Mouse (Mus musculus): Measurements from ENCODE around the gene Bub1b.
"Not testable (repeated sequence)": the region's sequence is repeated elsewhere in the genome, so short reads cannot be mapped to it uniquely, and the experiment has no call there.

Gene Bub1b

GRCm38 (mm10) chr2:118597673-118598568, at the start of gene Bub1b:
Gene Bub1b, plus strand, starts transcription at chr2:118598211.
- DNase-seq, result peak; percentile 89

- no peak for DNase-seq
These were observed 49.4 kb upstream of the Bub1b start for GRCm38 (mm10) chr2:118548421-118549221.

- peak; percentile 100 for DNase-seq
These were observed 48.2 kb upstream of the Bub1b start, which contains the start of gene Bmf for GRCm38 (mm10) chr2:118549507-118550473. Gene Bmf, minus strand, starts transcription at chr2:118549687.

GRCm38 (mm10) chr2:118551606-118552005, 46.4 kb upstream of the Bub1b start:
- DNase-seq, result no peak

- DNase-seq, result not testable (repeated sequence)
These were observed 43.5 kb upstream of the Bub1b start for GRCm38 (mm10) chr2:118554356-118554990.

- no peak for DNase-seq
These were observed 39.6 kb upstream of the Bub1b start for GRCm38 (mm10) chr2:118558426-118558825.

GRCm38 (mm10) chr2:118562015-118562414, 36.0 kb upstream of the Bub1b start:
- DNase-seq, result no peak

GRCm38 (mm10) chr2:118562431-118562830, 35.6 kb upstream of the Bub1b start:
- DNase-seq, result no peak

- no peak for DNase-seq
These were observed 30.8 kb upstream of the Bub1b start for GRCm38 (mm10) chr2:118567179-118567578.

GRCm38 (mm10) chr2:118570939-118571338, 27.1 kb upstream of the Bub1b start:
- no peak for DNase-seq

GRCm38 (mm10) chr2:118572183-118572836, 25.7 kb upstream of the Bub1b start:
- DNase-seq, result peak; percentile 16

- DNase-seq, result no peak
These were observed 24.9 kb upstream of the Bub1b start for GRCm38 (mm10) chr2:118573135-118573534.

- peak; percentile 66 for DNase-seq
These were observed 12.0 kb upstream of the Bub1b start for GRCm38 (mm10) chr2:118586013-118586412.

GRCm38 (mm10) chr2:118587686-118588085, 10.3 kb upstream of the Bub1b start:
- no peak for DNase-seq

- DNase-seq, result no peak
These were observed 6.9 kb upstream of the Bub1b start for GRCm38 (mm10) chr2:118591083-118591482.

- no peak for DNase-seq
These were observed 1.1 kb downstream of the Bub1b start for GRCm38 (mm10) chr2:118599087-118599486.

GRCm38 (mm10) chr2:118601599-118602263, 3.7 kb downstream of the Bub1b start:
- peak; percentile 10 for DNase-seq

GRCm38 (mm10) chr2:118604091-118604490, 6.1 kb downstream of the Bub1b start:
- no peak for DNase-seq

- peak; percentile 49 for DNase-seq
These were observed 8.0 kb downstream of the Bub1b start for GRCm38 (mm10) chr2:118606032-118606431.

GRCm38 (mm10) chr2:118606976-118607375, 9.0 kb downstream of the Bub1b start:
- no peak for DNase-seq

GRCm38 (mm10) chr2:118618013-118618412, 20.0 kb downstream of the Bub1b start:
- DNase-seq, result peak; percentile 30
